Mouse (Mus musculus) heart, postnatal 25 days (tissue): Measurements from ENCODE around the gene Pecam1. TPM values are rescaled to one million over a fixed set of nuclear protein-coding genes. Genes with fewer than 3 reads are reported as not detected.

Experiments
- DNase-seq: peaks from one replicate; pipeline ENCODE4 v3.0.0; 2022; ENCODE audit warnings: low spot score
- intact Hi-C: fragments of 180-260 bp; cut with DNase I; formaldehyde crosslinking; loops from one replicate; pipeline ENCODE4 v1.15.1; 2025
- total RNA-seq, 2 experiments: library from RNA; stranded (reverse); gene quantifications; 2 replicates each; pipeline ENCODE4 v1.2.3; 2021

Gene Pecam1
- total RNA-seq, 2 experiments from 2014 or later = 127 to 139 TPM

DNA sequence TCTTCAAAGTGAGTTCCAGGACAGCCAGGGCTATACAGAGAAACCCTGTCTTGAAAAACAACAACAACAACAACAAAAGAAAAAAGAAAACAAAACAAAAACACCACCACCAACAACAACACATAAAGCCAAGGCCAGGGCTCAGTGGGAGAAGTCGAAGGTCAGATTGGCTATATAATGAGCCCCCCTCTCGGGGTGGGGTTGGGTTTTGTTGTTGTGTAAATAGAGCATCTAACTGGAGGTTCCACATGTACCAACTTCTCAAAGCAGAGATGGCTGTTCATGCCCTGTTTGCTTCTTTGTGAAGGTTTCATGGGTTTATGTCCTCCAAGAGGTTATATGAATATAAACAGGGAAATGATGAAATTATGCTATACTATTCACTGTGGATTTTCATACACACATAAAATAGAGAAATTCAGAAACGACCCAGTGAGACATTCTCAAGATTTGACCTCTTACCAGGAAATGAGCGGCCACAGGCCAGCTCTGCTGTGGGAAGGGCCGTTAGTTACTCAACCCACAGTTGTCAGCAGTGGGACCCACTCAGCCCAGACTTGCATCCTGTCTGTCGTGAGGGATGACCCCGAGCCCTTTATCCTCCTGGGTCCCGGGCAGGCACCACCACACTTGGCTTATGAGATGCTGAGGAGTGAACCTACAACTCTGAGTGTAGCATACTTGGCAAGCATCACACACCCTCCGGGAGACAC lies 45.9 kb downstream of the Pecam1 start:
- intact Hi-C loops = no loop called here

DNA sequence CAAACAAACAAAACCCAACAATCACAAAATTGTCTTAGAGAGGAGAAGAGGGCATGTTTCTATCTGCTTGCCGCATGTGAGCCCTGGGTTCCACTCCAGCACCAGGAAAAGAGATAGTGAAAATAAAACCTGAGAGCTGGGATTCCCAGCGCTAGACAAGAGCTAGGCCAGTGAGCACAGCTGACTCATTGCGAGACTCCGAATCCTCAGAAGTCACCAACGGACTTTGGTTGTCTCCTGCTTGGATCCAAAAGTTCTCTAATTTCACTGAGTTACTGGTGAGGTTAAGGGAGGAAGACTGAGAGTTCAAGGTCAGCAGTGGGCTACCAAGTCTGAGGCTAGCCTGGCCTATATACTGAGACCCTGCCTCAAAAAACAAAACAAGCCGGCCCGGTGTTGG lies 46.5 kb downstream of the Pecam1 start:
- intact Hi-C loops = no loop called here

More for the DNA sequence above, 45.9 kb downstream of the Pecam1 start:
- DNase-seq = no peak

DNA sequence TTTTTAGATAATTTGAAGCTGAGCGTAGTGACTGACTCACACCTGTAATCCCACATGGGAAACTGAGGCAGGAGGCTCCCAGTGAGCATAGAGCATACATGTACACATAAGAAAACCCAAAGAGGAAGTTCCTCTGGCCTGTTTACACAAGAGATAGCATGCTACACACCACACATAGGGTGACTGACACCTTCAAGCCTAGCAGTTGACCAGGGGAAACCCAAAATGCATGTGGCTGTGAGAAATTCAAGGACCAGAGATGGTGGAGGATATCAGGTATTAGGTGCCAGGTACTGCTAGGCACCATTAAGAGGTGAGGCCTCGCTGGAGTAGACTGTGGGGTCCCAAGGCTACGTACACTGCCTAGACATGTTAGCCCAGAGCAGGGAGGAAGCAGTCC lies 47.8 kb downstream of the Pecam1 start:
- DNase-seq = no peak
- intact Hi-C loops = no loop called here

More for the DNA sequence above, 46.5 kb downstream of the Pecam1 start:
- no peak for DNase-seq

DNA sequence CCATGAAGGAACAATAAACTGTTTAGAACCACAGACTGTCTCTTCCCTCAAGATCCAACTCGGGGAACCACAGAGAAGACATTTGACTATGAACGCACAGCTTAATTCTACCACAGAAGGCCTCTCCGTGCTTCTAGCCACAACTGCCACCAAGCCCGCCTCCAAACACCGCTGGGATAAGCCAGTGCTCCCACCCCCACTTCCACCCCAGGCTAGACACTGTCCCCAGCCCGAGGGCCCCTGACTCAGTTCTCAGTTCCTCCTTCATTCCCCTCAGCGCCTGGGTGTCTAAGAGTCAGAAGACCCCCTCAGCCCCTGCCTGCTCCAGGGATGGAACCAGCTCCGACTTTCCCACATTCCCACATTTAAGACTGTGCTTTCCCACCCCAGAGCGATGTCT lies 48.8 kb downstream of the Pecam1 start:
- intact Hi-C loops = no loop called here
- no peak for DNase-seq

DNA sequence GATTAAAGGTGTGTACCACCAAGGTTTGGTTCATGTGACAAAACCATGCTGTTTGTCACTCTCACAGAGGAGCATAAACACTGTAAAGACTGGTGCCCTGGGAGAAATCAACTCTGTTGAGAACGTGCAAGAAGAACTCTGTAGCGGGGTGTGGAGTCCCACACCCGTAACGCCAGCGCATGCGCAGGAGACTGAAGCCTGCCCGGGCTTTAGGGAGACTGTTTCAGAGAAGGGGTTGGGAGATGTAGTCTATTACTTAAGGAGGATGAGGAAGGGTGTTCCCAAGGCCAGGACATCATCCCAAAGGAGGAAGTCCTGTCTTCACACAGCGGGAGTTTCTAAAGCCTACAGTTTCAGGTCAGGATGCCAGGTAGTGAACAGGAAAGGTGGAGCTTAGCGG lies 51.3 kb downstream of the Pecam1 start:
- no peak for DNase-seq
- intact Hi-C loops = loop anchor here (5.0 kb wide), 1 partner anchor 38 kb away; no protein-coding TSS in a partner anchor

DNA sequence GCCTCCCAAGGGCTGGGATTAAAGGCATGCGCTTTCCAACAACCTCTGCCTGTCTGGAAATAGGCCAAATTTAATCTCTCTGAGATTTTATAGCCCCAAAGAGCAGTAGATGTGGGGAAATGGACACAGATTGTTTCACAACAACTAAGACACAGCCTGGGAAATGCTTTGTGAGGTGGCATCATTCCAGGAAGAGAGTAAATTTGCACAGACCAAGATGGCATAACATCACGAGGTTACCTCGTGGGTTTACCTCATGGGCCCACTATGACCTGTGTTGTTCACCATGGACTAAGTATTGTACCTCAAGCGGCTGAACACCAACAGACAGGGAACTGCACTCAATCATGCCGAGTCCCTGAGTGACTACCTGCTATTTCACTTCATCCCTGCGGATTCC lies 52.1 kb downstream of the Pecam1 start:
- no peak for DNase-seq
- intact Hi-C loops = loop anchor here (5.0 kb wide), 1 partner anchor 39 kb away; no protein-coding TSS in a partner anchor

DNA sequence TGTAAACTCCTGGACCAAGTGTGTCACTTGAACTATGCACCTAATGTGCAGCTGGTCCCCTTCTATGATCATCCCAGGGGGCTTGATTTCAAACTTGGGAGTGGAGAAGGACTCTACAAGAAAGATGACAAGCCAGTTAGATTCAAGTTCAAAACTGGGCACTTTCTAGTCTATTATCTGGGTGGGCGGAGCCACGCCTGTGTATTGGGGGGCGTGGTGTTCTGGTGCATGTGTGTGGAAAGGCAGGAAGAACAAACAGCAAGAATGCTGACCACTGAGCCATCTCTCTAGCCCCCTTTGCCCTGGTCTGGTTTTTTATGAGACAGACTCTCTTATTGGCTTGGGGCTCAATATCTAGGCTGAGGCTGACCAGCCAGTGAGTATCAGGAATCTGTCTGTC lies 54.5 kb downstream of the Pecam1 start:
- intact Hi-C loops = loop anchor here (5.0 kb wide), 1 partner anchor 41 kb away; no protein-coding TSS in a partner anchor
- DNase-seq = no peak

DNA sequence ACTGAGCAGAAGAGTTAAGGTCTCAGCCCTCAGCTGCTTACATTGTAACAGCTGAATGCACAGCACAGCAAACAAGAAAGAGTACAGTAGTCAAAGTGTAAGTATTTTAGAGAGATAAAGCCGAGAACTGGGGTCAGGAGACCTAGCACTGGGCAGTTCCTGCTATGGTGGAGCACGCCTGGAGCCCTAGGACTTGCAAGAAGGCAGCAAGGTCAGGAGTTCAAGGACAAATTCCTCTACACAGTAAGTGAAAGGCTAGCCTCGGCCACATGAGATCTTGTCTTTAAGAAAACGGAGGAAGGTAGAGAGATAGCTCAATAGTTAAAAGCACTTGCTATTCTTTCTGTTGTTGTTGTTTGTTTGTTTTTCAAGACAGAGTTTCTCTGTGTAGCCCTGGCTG lies 57.5 kb downstream of the Pecam1 start:
- DNase-seq = no peak
- intact Hi-C loops = no loop called here

DNA sequence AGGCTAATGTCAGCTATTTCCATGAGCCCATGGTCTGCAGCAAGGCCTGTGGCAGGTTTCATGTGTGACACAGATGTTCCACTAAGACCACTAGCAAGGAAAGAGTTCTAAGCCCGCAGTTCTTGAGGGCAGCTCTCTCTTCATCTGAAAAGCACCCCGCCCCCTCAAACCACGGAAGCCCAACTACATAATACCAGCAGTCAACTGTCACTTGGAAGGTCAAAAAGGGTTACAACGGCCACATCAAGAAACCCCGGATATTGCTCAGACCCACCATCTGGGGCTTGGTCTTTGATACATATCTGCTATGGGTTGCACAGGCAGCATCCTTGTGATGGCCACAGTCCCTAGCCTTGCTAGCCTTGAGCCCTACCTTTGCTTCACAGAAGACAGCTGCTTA lies 62.1 kb downstream of the Pecam1 start:
- no peak for DNase-seq
- intact Hi-C loops = no loop called here

DNA sequence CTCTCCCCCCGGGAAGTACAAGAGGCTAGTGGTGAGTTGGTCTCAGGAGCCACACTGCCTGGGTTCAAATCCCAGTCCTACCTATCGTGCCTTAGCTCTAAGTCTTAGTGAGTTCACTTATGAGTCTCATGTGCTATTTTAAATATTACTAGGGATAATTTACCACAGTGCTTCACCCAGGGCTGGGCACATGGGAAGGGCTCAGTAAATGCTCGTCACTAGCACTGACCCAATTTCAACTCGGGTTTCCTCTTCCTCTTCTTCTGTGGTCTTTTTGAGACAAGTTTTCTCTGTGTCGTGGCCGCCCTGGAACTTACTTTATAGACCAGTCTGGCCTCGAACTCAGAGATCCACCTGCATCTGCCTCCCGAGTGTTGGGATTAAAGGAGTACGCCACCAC lies 63.1 kb downstream of the Pecam1 start:
- intact Hi-C loops = no loop called here
- no peak for DNase-seq

DNA sequence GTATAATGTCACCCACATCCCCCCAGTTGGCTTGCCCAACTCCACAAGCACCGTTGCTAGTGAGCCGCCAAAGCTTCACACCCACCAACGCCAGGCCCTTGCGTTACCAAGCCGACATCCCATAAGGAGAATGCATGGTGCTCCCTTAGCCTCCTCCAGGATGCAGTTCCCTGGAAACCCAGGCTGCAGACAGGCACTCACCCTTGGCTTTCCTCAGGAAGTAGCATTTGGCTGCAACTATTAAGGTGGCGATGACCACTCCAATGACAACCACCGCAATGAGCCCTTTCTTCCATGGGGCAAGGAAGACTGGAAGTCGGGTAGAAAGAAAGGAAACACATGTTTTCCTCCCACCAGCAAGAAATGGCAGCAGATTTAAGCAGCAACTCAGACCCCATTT lies 66.4 kb downstream of the Pecam1 start:
- no peak for DNase-seq
- intact Hi-C loops = loop anchor here (5.0 kb wide), 1 partner anchor 37 kb away; no protein-coding TSS in a partner anchor

DNA sequence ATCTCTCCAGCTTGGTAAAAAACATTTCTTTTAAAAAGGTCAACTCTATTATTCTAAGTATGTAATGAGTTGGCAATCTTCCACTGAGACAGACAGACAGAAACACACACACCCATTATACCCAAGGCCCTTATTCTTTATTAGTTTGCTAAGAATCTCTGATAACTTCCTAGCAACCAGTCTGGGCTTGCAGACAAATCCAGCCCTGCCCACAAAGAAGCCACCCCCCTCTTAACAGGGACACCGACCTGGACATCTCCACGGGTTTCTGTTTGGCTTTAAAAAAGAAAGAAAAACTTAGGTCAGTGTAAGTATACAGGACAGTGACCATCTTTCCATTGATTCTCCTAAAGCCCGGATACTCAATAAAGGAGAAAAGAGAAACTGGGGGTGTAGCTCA lies 67.1 kb downstream of the Pecam1 start:
- DNase-seq = no peak
- intact Hi-C loops = loop anchor here (2.0 to 5.0 kb wide), 2 partner anchors 36 to 57 kb away; no protein-coding TSS in a partner anchor

DNA sequence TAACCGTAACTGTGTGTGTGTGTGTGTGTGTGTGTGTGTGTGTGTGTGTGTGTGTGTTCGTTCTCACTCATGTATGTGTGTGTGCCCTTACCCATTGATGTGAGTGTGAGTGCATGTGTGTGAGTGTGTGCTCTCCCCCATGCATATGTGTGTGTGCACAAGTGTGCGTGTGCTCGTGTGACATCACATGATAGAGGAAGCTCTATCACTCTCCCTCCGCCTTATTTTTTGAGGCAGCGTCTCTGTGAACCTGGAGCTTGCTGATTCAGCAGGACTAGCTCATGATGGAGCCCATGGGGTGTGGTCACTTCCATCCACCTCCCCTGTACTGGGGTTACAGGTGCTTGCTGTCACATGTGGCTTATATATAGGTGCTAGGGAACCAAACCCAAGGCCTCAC lies 69.3 kb downstream of the Pecam1 start:
- intact Hi-C loops = loop anchor here (5.0 kb wide), 1 partner anchor 34 kb away; no protein-coding TSS in a partner anchor
- DNase-seq = no peak

DNA sequence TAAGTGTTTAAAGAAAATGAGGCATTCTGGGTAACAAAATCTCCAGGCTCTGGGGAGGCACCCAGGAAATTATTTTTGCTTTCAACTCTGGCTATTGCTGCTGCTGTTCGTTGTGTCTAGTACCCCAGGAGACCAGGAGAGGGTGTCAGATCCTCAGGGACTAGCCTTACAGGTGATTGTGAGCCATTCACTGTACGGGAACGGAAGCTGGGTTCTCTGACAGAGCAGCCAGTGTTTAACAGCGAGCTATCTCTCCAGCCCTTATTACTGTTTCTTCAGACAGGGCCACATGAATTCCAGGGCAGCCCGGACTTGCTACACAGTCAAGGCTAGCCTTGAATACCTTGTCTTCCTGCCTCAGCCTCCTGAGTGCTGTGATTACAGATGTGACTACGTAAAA lies 70.6 kb downstream of the Pecam1 start:
- DNase-seq = no peak
- intact Hi-C loops = loop anchor here (5.0 kb wide), 1 partner anchor 33 kb away; no protein-coding TSS in a partner anchor

DNA sequence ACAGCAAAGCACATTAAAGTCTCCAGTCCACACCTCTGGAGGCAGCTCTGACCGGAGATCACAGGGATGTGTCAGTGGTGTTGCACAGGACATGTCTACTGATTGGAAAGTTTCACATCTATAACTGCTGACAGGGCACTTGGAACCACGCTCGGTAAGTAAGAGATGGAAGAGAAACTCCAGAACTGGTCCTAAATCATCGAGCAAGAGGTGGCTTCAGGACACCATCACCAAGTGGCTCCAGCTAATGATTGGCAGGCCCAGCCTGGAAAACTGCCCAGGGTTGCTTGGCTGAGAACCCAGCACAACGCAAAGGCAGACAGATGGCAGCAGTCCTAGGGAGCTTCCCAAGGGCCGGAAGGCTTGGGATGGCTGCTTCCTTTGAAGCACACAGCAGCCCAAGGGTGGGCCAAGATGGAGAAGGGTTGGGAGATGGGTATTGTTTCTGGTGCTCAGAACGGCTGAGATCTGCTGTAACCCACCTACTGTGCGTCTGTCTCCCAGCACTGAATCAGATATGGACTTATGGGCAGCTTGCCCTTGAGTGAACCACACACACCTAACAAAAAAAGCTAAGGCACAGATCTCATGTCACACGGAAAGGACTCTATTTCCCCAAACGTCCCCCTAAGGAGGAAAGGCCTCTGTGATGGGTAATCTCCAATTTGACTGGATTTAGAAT lies 72.4 kb downstream of the Pecam1 start:
- peak; percentile 86 for DNase-seq
- intact Hi-C loops = no loop called here

DNA sequence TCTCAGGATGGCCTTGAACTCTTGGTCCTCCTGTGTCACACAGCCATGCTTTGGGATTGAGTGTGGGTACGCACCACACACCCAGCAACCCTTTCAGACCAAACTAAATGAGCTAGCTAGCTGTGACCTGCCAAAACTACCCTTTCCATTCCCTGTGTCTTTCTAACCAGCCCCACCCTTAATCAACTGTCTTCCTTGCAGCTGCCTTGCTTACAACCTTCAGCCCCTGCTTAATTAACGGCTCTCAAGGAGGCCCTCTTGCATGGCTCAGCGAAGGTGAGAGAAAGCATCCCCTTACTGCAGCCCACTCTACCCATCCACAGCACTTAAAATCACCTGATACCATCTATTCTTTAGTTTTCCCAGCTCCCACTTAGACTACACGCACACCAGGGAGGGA lies 73.1 kb downstream of the Pecam1 start:
- intact Hi-C loops = no loop called here
- DNase-seq = no peak

DNA sequence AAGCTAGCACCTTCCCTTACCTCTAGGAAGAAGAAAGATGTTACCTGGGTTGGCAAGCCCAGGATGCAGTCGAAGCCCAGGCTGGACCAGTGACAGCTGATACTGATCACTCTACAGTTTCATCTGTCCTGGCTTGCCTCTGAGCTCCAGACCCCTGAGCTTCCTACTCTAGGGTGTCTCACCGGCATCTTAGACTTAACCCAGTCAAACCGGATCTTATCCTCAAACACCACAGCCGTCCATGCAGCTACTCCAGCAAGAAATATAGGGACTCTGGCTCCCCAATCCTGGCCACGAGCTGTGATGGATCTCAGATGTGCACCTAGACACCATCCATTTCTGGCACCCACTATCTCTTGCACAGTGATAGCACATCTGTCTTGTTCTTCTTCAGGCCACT lies 74.6 kb downstream of the Pecam1 start:
- no peak for DNase-seq
- intact Hi-C loops = no loop called here

DNA sequence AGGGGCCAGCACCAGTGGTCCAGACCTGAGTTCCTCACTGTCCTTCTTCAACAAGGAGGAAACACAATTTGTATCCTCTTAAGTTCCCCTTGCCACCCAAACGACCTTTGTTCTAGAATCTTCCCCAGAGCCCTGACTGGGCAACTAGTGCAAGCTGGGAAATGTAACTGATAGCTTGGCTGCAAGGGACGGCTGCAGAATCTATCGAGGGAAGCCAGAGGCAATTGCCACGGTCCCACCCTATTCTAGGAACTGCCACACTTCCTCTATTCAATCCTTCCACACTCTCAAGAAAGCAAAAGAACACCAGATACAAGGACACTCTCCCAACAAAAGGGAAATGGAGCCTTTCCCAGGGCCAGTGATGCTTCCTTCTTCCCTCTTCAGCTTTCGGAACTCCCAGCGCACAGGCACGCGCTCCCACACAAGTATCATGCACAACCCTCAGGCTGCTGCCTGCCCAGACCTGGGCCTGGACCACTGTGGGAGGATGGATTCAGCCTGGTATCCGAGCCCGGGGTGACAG lies 75.2 kb downstream of the Pecam1 start:
- intact Hi-C loops = no loop called here
- peak; percentile 68 for DNase-seq

DNA sequence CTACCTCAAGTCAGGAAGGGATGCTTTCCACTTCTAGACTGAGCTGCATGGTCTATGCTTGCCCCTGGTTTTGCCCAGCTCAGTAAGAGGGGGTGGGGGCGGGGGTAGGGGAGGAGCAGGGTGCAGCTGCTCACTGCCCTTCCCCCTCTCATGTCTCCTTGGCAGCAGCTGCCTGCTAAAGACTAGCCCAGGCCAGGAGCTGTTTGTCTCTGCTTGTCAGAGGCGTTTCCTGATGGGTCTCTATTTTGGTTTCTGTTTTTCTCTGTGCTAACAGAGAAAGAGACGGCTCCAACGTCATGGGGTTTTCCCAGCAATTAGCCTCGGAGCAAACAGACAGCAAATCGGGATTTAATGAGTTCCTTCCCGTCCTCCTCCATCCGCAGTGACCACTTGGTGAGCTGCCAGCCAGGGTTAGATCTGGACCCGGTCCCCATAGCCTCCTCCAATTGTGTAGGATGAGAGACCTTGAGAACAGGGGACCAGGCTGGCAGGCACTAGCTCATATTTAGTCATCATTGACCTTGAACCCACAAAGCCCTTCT lies 75.7 kb downstream of the Pecam1 start:
- intact Hi-C loops = loop anchor here (1.0 kb wide), 1 partner anchor 14 kb away; no protein-coding TSS in a partner anchor
- peak; percentile 75 for DNase-seq

DNA sequence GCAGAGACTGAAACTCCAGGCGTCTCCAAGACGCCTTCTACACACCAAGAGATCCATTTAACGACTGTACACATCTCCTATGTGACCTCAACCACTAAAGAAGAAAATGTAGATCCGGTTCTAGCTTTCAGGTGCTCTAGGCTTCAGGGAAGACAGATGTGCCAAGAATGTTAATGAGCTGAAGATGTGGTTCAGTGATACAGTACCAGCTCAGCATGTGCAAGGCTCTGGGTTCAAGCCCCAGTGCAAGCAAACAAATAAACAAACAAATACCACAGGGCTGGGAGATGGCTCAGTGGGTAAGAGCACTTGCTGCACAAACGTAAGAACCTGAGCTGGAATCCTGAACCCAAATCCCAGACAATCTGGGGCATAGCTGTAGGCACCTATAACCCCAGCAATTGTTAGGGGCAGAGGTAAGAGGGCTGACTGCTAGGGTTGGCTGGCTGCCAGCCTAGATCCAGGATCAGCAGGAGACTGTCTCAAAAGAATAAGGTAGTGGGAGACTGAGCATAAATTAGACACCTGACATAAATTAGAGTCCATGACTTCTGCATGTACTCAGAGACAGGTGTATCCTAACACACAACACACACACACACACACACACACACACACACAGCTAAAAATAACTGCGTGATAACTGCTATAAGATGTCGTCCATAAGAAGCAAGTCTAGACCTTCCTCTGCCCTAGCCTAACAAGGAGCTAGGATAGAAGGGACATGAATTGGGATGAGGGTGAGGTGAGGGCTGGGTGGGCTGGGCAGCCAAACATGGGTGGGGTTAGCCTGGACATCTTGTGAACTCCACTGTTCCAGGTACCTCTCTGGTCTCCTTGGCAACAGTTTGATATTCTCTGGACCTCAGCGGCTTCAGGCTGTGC lies 76.5 kb downstream of the Pecam1 start:
- intact Hi-C loops = loop anchor here (1.0 kb wide), 1 partner anchor 14 kb away; no protein-coding TSS in a partner anchor
- DNase-seq = no peak
